Mouse (Mus musculus): Measurements from ENCODE around the gene Gm10647. TPM values are rescaled to one million over a fixed set of nuclear protein-coding genes. Genes with fewer than 3 reads are reported as not detected.

The Gm10647 gene
- polyA plus RNA-seq, 1 experiment from 2014 or later, result 0.81 TPM

- H3K27ac ChIP-seq (ENCODE audit: low read depth, low read length), result no peak overlapping the region
- no peaks in the 10 kb centered on the region for H3K27me3 ChIP-seq (ENCODE audit: control insufficient read depth, insufficient read depth, low read length)
- 38% methylated on average over 4 of the region's 4 CpGs for WGBS
- H3K9ac ChIP-seq (ENCODE audit: low read depth, low read length), result no peak overlapping the region
- H3K4me3 ChIP-seq (ENCODE audit: low read length), result no peak overlapping the region
- ATAC-seq (ENCODE audit: low FRiP score, low TSS enrichment), result no peak
- H3K4me2 ChIP-seq (replicated peaks; ENCODE audit: low read depth, low read length), result no peak overlapping the region
- no peaks in the 10 kb centered on the region for H3K36me3 ChIP-seq (ENCODE audit: control insufficient read depth, insufficient read depth, low read length)
- peaks cover 5% of the 10 kb centered on the region; the same call in 1 of the 2 replicates for H3K4me1 ChIP-seq (ENCODE audit: control insufficient read depth, insufficient read depth, low read length)
- no peaks in the 10 kb centered on the region for H3K9me3 ChIP-seq (ENCODE audit: control insufficient read depth, low read length)
These were observed 35.6 kb downstream of the Gm10647 start for GRCm38 (mm10) chr9:66832366-66832908.

GRCm38 (mm10) chr9:66833851-66834250, 37.0 kb downstream of the Gm10647 start:
- Histone ChIP-seq H3K4me2 (replicated peaks; ENCODE audit: low read depth, low read length) (peak overlapping the region; percentile 95), H3K36me3 (ENCODE audit: control insufficient read depth, insufficient read depth, low read length) (no peaks in the 10 kb centered on the region), H3K27ac (ENCODE audit: low read depth, low read length) (no peak overlapping the region), H3K9ac (ENCODE audit: low read depth, low read length) (no peak overlapping the region), H3K4me1 (ENCODE audit: control insufficient read depth, insufficient read depth, low read length) (peaks cover 5% of the 10 kb centered on the region; the same call in 1 of the 2 replicates), H3K27me3 (ENCODE audit: control insufficient read depth, insufficient read depth, low read length) (no peaks in the 10 kb centered on the region), H3K9me3 (ENCODE audit: control insufficient read depth, low read length) (no peaks in the 10 kb centered on the region), H3K4me3 (ENCODE audit: low read length) (peak overlapping the region; percentile 61)
- WGBS, result 16% methylated on average over 7 of the region's 7 CpGs
- no peak for ATAC-seq (ENCODE audit: low FRiP score, low TSS enrichment)

- WGBS, result under 1% methylated on average over 58 of the region's 58 CpGs
- H3K27me3 ChIP-seq (ENCODE audit: control insufficient read depth, insufficient read depth, low read length), result no peaks in the 10 kb centered on the region
These were observed 37.7 kb downstream of the Gm10647 start, which contains the start of gene Aph1c for GRCm38 (mm10) chr9:66834318-66835096. TSS of gene Aph1c (minus strand) at chr9:66834726.

GRCm38 (mm10) chr9:66835097-66835480, 38.2 kb downstream of the Gm10647 start:
- H3K9ac ChIP-seq (ENCODE audit: low read depth, low read length), result peak overlapping the region; percentile 19
- peak; percentile 78 for ATAC-seq (ENCODE audit: low FRiP score, low TSS enrichment)
- no peak overlapping the region for H3K27ac ChIP-seq (ENCODE audit: low read depth, low read length)
- under 1% methylated on average over 22 of the region's 24 CpGs for WGBS
- H3K4me2 ChIP-seq (replicated peaks; ENCODE audit: low read depth, low read length), result peak overlapping the region; percentile 95
- H3K9me3 ChIP-seq (ENCODE audit: control insufficient read depth, low read length), result no peaks in the 10 kb centered on the region
- H3K27me3 ChIP-seq (ENCODE audit: control insufficient read depth, insufficient read depth, low read length), result no peaks in the 10 kb centered on the region
- H3K4me1 ChIP-seq (ENCODE audit: control insufficient read depth, insufficient read depth, low read length), result peaks cover 5% of the 10 kb centered on the region; the same call in 1 of the 2 replicates
- H3K36me3 ChIP-seq (ENCODE audit: control insufficient read depth, insufficient read depth, low read length), result no peaks in the 10 kb centered on the region
- peak overlapping the region; percentile 61 for H3K4me3 ChIP-seq (ENCODE audit: low read length)

More at GRCm38 (mm10) chr9:66834318-66835096, 37.7 kb downstream of the Gm10647 start, which contains the start of gene Aph1c:
- Histone ChIP-seq H3K4me3 (ENCODE audit: low read length) (peak within 1 kb of the TSS; percentile 61), H3K9me3 (ENCODE audit: control insufficient read depth, low read length) (no peaks in the 10 kb centered on the region), H3K9ac (ENCODE audit: low read depth, low read length) (peak within 1 kb of the TSS; percentile 42), H3K4me1 (ENCODE audit: control insufficient read depth, insufficient read depth, low read length) (peaks cover 5% of the 10 kb centered on the region; the same call in 1 of the 2 replicates), H3K27ac (ENCODE audit: low read depth, low read length) (no peak within 1 kb of the TSS), H3K36me3 (ENCODE audit: control insufficient read depth, insufficient read depth, low read length) (no peaks in the 10 kb centered on the region), H3K4me2 (replicated peaks; ENCODE audit: low read depth, low read length) (peak within 1 kb of the TSS; percentile 95)
- peak; percentile 100 for ATAC-seq (ENCODE audit: low FRiP score, low TSS enrichment)

GRCm38 (mm10) chr9:66846822-66847221, 50.0 kb downstream of the Gm10647 start:
- ATAC-seq (ENCODE audit: low FRiP score, low TSS enrichment), result no peak

More at GRCm38 (mm10) chr9:66846822-66847221, 50.0 kb downstream of the Gm10647 start:
- H3K36me3 ChIP-seq (ENCODE audit: control insufficient read depth, insufficient read depth, low read length), result peaks cover 18% of the 10 kb centered on the region; the same call in 1 of the 2 replicates
- H3K4me1 ChIP-seq (ENCODE audit: control insufficient read depth, insufficient read depth, low read length), result no peaks in the 10 kb centered on the region
- no peak overlapping the region for H3K4me3 ChIP-seq (ENCODE audit: low read length)
- no peak overlapping the region for H3K4me2 ChIP-seq (replicated peaks; ENCODE audit: low read depth, low read length)
- no peaks in the 10 kb centered on the region for H3K27me3 ChIP-seq (ENCODE audit: control insufficient read depth, insufficient read depth, low read length)
- no peak overlapping the region for H3K27ac ChIP-seq (ENCODE audit: low read depth, low read length)
- WGBS, result 93% methylated on average over 5 of the region's 5 CpGs
- no peaks in the 10 kb centered on the region for H3K9me3 ChIP-seq (ENCODE audit: control insufficient read depth, low read length)
- H3K9ac ChIP-seq (ENCODE audit: low read depth, low read length), result no peak overlapping the region

Other genes with a start within 250 kb of the Gm10647 start
- gene Usp3, start 203.9 kb upstream of the Gm10647 start, polyA plus RNA-seq (2014; fragmentation: Nextera tagmentation; extraction: Ambion mirVana), result 51.7 and 83.6 TPM in 2 replicates
- gene Car12, start 83.4 kb upstream of the Gm10647 start, polyA plus RNA-seq (2014; fragmentation: Nextera tagmentation; extraction: Ambion mirVana), result 3.2 and 4.2 TPM in 2 replicates
- 6.0 and 13.8 TPM in 2 replicates for gene Aph1b, start 1.5 kb upstream of the Gm10647 start, polyA plus RNA-seq (2014; fragmentation: Nextera tagmentation; extraction: Ambion mirVana)
- gene Aph1c, start 37.7 kb downstream of the Gm10647 start, polyA plus RNA-seq (2014; fragmentation: Nextera tagmentation; extraction: Ambion mirVana), result 3.3 and 4.7 TPM in 2 replicates
- 18.0 and 27.3 TPM in 2 replicates for gene Rab8b, start 122.6 kb downstream of the Gm10647 start, polyA plus RNA-seq (2014; fragmentation: Nextera tagmentation; extraction: Ambion mirVana)
- gene Rps27l, start 149.0 kb downstream of the Gm10647 start, polyA plus RNA-seq (2014; fragmentation: Nextera tagmentation; extraction: Ambion mirVana), result 724 and 1,042 TPM in 2 replicates
- 20.6 and 23.4 TPM in 2 replicates for gene Lactb, start 178.4 kb downstream of the Gm10647 start, polyA plus RNA-seq (2014; fragmentation: Nextera tagmentation; extraction: Ambion mirVana)